Mouse (Mus musculus) retina, adult 2 months (tissue): ENCODE measurements around the gene Fam181b.

ENCODE experiments used
- DNase-seq: peaks from one replicate; pipeline ENCODE4 v3.0.0-alpha.2; 2012; ENCODE audit warnings: low read depth, low spot score

The Fam181b gene

GRCm38 (mm10) chr7:93079785-93080730 lies at the start of gene Fam181b:
Gene Fam181b, plus strand, starts transcription at chr7:93079865.
- DNase-seq, result no peak

- no peak for DNase-seq
Observed at GRCm38 (mm10) chr7:93037763-93038471, 41.7 kb upstream of the Fam181b start.

- DNase-seq, result no peak
Observed at GRCm38 (mm10) chr7:93038472-93038828, 41.2 kb upstream of the Fam181b start.

- no peak for DNase-seq
Observed at GRCm38 (mm10) chr7:93039542-93039941, 40.1 kb upstream of the Fam181b start.

- no peak for DNase-seq
Observed at GRCm38 (mm10) chr7:93044359-93044758, 35.3 kb upstream of the Fam181b start.

GRCm38 (mm10) chr7:93044788-93045187 lies 34.9 kb upstream of the Fam181b start:
- no peak for DNase-seq

GRCm38 (mm10) chr7:93060831-93061230 lies 18.8 kb upstream of the Fam181b start:
- DNase-seq, result no peak

GRCm38 (mm10) chr7:93061747-93062146 lies 17.9 kb upstream of the Fam181b start:
- DNase-seq, result no peak

- DNase-seq, result no peak
Observed at GRCm38 (mm10) chr7:93062189-93062588, 17.5 kb upstream of the Fam181b start.

- DNase-seq, result no peak
Observed at GRCm38 (mm10) chr7:93067464-93068015, 12.1 kb upstream of the Fam181b start.

- no peak for DNase-seq
Observed at GRCm38 (mm10) chr7:93076435-93076960, 3.2 kb upstream of the Fam181b start.

- no peak for DNase-seq
Observed at GRCm38 (mm10) chr7:93079420-93079784, 263 bp upstream of the Fam181b start.

- no peak for DNase-seq
Observed at GRCm38 (mm10) chr7:93080731-93081430, 1.2 kb downstream of the Fam181b start.

GRCm38 (mm10) chr7:93093371-93094058 lies 13.8 kb downstream of the Fam181b start:
- no peak for DNase-seq

GRCm38 (mm10) chr7:93095511-93095910 lies 15.8 kb downstream of the Fam181b start:
- peak; percentile 30 for DNase-seq

GRCm38 (mm10) chr7:93104776-93105340 lies 25.2 kb downstream of the Fam181b start:
- no peak for DNase-seq

GRCm38 (mm10) chr7:93110370-93110965 lies 30.8 kb downstream of the Fam181b start:
- DNase-seq, result no peak

- no peak for DNase-seq
Observed at GRCm38 (mm10) chr7:93111056-93111455, 31.4 kb downstream of the Fam181b start.

GRCm38 (mm10) chr7:93117561-93117960 lies 37.9 kb downstream of the Fam181b start:
- DNase-seq, result no peak

- no peak for DNase-seq
Observed at GRCm38 (mm10) chr7:93123936-93124335, 44.3 kb downstream of the Fam181b start.
